Mouse (Mus musculus) telencephalon, adult 2 months (tissue): ENCODE measurements at regions not wholly inside any gene's neighbourhood (a gene's known extent, or its start where the extent isn't known, plus 50 kb on each side); places are given as distances from the start of the nearest gene placed in this dataset.

Experiments used
- DNase-seq: peaks from one replicate; pipeline ENCODE4 v3.0.0-alpha.2; 2011; ENCODE audit warnings: low read depth, low spot score

- DNase-seq = peak; percentile 15
Observed at GRCm38 (mm10) chr14:91658654-91659421, 2231.6 kb downstream of the Pcdh9 start.

DNA sequence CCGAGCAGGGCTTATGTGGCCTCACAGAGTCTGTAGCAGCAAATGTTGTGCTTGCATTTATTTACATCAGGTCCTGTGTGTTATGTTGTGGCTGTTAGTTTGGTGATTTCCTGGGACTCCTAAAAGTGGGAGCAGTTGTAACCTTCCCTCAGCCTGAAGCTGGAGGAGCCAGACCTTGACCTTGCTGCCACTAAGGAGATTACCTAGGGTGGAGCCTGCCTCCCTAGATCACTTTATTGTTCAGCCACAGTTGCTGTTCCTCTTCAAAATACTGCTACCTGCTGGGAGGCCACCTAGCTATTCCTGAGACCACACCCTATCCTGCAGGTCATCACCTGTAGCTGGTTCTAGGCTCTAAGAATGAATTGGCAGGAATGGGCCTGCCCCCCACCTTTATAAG lies 2234.5 kb downstream of the Pcdh9 start:
- DNase-seq = no peak

DNA sequence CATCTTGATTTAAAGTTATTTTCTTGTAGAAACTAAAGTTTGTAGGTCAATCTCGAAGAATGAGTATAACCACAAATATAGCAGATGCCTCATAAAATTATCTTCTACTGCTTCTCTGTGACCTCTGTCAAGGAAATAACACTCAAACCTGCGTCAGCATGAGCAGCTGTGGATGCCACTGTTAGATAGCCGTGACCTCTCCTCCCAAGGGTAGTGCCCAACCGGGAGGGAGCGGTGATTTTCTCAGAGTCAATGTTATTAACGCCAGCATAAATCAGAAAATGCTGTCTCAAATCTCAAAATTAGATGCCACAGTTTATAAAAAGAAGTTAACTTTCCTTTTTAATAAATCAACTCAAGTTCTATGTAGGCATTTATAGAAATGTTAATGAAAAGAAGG lies 2259.5 kb downstream of the Pcdh9 start:
- no peak for DNase-seq

- no peak for DNase-seq
Observed at GRCm38 (mm10) chr14:91614391-91614790, 2276.1 kb downstream of the Pcdh9 start.

GRCm38 (mm10) chr14:91604570-91604969 lies 2285.9 kb downstream of the Pcdh9 start:
- DNase-seq = no peak

DNA sequence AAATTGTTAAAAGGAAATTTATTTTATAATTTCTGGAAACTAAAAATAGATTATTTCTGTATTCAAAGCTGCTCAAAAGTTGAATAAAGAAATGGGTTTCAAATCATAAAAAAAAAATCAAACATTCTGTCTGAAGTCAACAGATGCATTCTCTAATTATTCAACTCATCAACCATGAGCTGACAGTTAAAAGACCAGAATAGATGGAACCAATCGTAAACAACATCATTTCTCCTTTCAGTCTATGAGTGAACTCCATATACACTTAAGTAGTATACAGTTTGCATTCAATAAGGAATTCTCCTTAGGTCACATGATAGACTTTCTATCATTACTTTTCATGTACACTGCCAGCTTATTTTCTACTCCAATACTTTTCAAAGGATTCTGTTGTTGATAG lies 2308.0 kb downstream of the Pcdh9 start:
- no peak for DNase-seq

GRCm38 (mm10) chr14:91581684-91582424 lies 2308.6 kb downstream of the Pcdh9 start:
- DNase-seq = no peak

- DNase-seq = no peak
Observed at GRCm38 (mm10) chr14:91569100-91569499, 2321.4 kb downstream of the Pcdh9 start.

DNA sequence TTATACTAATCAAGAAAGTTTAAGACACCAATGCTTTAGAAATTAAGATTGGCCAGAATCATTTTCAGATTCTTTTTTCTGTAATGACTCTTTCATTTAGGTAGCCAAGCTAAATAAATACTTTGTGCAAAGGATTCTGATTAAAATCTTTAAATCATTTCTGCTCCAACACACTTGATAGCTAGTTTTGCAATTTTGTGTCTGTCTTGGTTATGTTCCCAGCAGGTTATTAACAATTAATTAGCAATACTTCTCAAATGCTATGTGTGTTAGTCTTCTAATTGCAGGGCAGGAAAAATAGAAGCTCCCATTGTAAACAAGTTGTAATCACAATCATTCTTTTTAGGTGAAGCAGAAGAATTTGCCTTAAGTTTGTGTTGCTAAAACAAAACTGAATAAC lies 2351.3 kb downstream of the Pcdh9 start:
- DNase-seq = no peak

- no peak for DNase-seq
Observed at GRCm38 (mm10) chr14:91534931-91535330, 2355.5 kb downstream of the Pcdh9 start.

- peak; percentile 21 for DNase-seq
Observed at GRCm38 (mm10) chr14:91498449-91498848, 2392.0 kb downstream of the Pcdh9 start.

GRCm38 (mm10) chr14:91478358-91478870 lies 2412.1 kb downstream of the Pcdh9 start:
- no peak for DNase-seq

- peak; percentile 21 for DNase-seq
Observed at GRCm38 (mm10) chr14:91463910-91464309, 2426.6 kb downstream of the Pcdh9 start.

DNA sequence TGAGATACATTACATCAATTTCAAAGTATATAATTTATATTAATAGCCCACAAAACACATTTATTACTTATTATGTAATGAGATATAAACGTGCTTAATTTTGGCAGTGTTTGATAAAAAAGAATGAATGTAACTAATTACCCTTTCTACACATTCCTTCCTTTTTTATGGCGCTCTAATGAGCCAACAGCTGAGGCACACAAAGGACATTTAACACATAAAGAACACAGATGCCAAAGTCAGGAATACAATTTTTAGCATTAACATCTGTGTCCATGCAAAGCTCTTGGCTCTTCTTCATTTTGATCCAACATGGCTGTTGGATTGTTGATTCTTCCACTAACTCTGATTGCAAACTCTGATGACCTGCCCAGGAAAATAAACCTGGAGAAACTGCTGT lies 2427.8 kb downstream of the Pcdh9 start:
- no peak for DNase-seq

DNA sequence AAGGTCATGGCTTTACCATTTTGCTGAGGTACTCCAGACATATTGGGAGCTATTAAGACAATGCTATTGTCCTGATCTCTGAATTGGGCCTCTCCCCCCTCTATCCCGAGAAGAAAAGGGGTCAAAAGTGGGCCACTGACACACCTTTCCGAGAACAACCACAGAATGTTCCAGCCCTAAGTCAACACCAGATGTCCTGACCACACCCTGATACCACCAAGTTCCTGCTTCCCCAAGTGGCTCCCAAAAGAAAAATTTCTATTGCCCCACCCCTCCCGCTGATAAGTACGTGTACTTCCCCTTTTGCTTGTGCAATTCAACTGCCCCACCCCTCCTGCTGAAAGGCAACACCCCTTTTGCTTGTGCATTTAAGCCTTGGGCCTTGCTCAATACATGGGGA lies 2431.7 kb downstream of the Pcdh9 start:
- DNase-seq = no peak
